Mouse (Mus musculus) layer of hippocampus, adult 8-10 months (tissue): ENCODE results near the gene Zfp853. TPM values are rescaled to one million over a fixed set of nuclear protein-coding genes. Genes with fewer than 3 reads are reported as not detected.

Experiments used
- DNase-seq, 2 experiments: peaks; one replicate each; pipeline ENCODE4 v3.0.0; 2022; ENCODE audit warnings: low spot score in 2 of 2
- total RNA-seq, 4 experiments: library from RNA; stranded (reverse); gene quantifications; 2 replicates each; pipeline ENCODE4 v1.2.4; 2022

Gene Zfp853
- total RNA-seq = 1 to 10 TPM; 4.1 to 5.5 (median 4.4) TPM

GRCm38 (mm10) chr5:143293404-143293803, at the start of gene Zfp853:
Gene Zfp853 (minus strand): TSS chr5:143293623.
- DNase-seq = no peak

DNA sequence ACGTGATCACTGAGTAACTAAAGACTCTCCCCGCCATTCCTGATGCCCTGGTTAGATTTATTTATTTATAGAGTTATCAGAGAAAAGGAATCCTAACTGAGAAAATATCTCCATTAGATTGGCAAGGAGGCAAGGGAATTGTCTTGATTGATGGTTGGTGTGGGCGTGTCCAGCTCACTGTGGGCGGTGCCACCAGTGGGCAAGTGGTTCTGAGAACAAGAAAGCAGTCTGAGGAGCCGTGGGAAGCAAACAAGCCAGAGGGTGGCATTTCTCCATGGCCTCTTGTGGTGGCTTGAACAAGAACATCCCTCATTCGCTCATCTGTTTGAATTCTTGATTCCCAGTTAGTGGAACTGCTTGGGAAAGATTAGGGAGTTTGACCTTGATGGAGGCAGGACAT, 46.2 kb upstream of the Zfp853 start:
- DNase-seq = no peak

GRCm38 (mm10) chr5:143336559-143336958, 43.1 kb upstream of the Zfp853 start:
- DNase-seq = no peak

DNA sequence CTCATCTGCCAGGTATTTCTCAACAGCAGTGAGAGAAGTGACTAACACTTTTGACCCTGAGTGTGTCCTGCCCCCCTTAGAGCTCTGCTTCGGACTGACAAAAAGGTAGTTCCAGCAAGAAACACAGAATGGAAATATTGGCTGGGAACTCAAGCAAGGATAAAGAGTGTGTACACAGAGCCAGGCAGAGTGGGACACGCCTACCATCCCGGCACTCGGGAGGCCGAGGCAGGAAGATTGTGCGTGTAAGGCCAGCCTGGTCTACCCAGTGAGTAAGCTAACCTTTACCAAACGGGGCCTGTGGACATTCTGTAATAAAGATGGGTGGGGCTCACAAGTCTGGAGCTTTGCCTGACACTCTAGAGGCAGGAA, 41.7 kb upstream of the Zfp853 start:
- DNase-seq = no peak

GRCm38 (mm10) chr5:143334418-143335088, 41.1 kb upstream of the Zfp853 start:
- DNase-seq = no peak

- peak in 1 of 2 experiments; percentile 90 for DNase-seq
Observed at GRCm38 (mm10) chr5:143333872-143334271, 40.4 kb upstream of the Zfp853 start.

GRCm38 (mm10) chr5:143328690-143329495, 35.5 kb upstream of the Zfp853 start, which contains the start of gene Zdhhc4:
Gene Zdhhc4 (minus strand): TSS chr5:143329256.
- peak; percentile 82 to 84 for DNase-seq

DNA sequence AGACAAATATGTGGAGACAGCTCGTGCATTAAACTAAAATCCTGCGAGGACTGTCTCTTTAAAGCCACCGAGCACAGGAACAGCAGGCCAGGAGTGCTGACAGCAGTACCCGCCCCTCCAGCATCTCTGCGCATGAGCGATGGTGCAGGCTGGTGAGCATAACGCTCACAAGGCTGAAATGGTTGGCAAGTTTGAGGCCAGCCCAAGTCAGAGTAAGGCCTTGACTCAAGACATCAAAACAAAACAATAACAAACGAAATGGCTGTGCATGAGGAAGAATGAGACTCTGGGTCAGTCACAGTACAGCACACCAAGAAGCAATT, 23.8 kb upstream of the Zfp853 start:
- no peak for DNase-seq

GRCm38 (mm10) chr5:143316605-143317287, 23.3 kb upstream of the Zfp853 start:
- DNase-seq = no peak

DNA sequence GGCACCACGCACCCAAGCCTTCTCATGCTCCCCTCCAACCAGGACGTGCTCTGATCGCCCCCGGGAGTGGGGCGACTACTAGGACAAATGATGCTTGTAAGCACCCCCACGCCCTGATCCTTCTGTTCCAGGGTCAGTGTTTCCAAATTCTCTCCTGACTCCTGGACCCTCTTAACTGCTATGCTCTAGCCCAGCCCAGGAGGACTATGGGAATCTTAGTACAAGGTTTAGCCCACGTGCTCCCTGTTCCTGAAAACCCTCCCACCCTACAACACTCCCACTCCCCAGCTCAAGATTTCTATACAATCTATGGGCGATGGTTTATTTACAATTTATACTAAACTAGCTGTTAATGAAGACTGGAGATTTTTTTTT, 22.1 kb upstream of the Zfp853 start:
- no peak for DNase-seq

GRCm38 (mm10) chr5:143314730-143315513, 21.5 kb upstream of the Zfp853 start, which contains the start of gene E130309D02Rik:
Gene E130309D02Rik (minus strand): TSS chr5:143315360.
- DNase-seq = peak; percentile 60 to 86

- DNase-seq = no peak
Observed at GRCm38 (mm10) chr5:143314183-143314729, 20.8 kb upstream of the Zfp853 start.

DNA sequence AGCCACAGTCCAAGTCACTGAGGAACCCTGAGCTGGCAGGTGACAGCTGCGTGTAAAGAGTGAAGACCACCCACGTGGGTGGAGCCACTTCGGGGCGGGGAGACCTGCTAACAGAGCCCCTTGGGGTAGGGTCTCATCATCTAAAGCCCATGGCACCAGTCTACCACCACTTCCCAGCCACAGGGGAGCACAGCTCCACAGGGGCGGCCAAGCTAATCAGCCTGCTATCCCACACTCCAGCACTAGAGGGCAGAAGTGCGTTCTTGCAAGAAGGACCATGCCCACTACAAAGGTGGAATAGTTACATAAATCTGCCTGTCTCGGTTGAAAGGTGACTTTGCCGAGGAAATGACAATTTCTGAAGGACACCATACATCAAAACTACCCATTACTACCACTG, 18.5 kb upstream of the Zfp853 start:
- DNase-seq = peak; percentile 62 to 81

DNA sequence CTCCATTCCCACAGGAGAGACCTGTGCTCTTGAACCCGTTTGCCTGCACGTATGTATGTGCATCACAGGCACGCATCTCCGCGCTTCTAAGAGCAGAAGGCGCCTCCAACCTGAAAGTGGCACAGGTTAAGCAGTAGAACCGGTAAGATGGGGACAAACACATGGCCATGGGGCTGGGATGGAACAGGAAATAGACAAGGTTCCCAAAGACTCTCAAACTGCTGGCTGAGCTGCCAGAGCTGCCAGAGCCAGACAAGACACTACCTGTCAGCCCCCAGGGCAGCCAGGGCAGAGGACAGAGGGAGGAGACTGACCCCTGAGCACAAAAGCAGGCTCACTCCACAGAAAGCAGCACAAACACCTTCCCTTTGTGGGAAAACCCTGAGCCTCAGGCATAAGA, 16.5 kb upstream of the Zfp853 start:
- no peak for DNase-seq

GRCm38 (mm10) chr5:143308825-143309224, 15.4 kb upstream of the Zfp853 start:
- no peak for DNase-seq

DNA sequence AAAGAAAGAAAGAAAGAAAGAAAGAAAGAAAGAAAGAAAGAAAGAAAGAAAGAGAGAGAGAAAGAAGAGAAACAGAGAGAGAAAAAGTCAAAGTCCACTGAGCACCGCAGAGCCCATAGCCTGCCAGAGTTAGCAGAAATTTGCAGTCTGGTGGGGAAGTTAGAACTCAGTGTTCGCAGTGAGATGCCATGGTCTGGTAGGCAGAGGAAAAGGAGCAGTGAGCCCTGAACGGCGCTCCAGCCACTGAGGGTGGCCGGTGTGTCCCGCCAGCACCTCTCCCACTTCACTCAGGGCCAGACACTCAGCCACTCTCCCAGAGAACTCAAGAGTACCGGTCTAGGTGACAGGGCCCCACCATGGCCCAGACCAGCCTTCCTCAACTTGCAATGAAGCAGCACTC, 10.8 kb upstream of the Zfp853 start:
- no peak for DNase-seq

- DNase-seq = peak in 1 of 2 experiments; percentile 28
Observed at GRCm38 (mm10) chr5:143301296-143301695, 7.9 kb upstream of the Zfp853 start.

- DNase-seq = peak in 1 of 2 experiments; percentile 60
Observed at GRCm38 (mm10) chr5:143299686-143300085, 6.3 kb upstream of the Zfp853 start.

GRCm38 (mm10) chr5:143298391-143298790, 5.0 kb upstream of the Zfp853 start:
- no peak for DNase-seq

DNA sequence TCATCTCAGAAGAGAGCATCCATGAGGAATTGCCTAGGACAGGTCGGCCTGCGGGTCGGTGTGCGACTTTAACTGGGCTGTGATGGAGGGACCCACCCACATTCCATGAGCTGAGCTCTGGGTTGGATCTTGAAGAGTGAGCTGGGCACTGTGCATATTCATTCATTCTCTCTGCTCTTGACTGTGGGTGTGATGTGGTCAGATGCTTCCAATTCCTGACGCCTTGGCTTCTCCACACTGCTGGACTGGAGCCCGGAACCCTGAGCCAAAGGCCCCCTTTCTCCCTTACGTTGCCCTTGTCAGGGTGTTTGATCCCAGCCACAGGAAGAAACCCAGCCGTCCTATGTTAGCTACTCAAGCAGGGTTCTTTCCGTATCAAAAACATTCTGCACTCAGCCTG, 4.6 kb upstream of the Zfp853 start:
- no peak for DNase-seq

- no peak for DNase-seq
Observed at GRCm38 (mm10) chr5:143295330-143295729, 1.9 kb upstream of the Zfp853 start.
